Mouse (Mus musculus): ENCODE results near the gene Senp3.

- TF ChIP-seq CTCF (conservative IDR thresholded peaks at IDR 0.05; ENCODE audit: low read length), result no peak
- TF ChIP-seq NANOG (IDR thresholded peaks at IDR 0.05; ENCODE audit: borderline replicate concordance, low read length), result no peak
Measured at GRCm38 (mm10) chr11:69635471-69635870, 46.4 kb downstream of the Senp3 start.
